Mouse (Mus musculus) embryonic fibroblast, embryonic 13.5 days (primary cell): ENCODE results near the gene Serpine1.

ENCODE experiments used
- CTCF ChIP-seq: IDR thresholded peaks from 2 replicates; pipeline ENCODE4 v1.5.1; 2011; ENCODE audit warnings: mild to moderate bottlenecking, control low read depth, low read length, moderate library complexity, borderline replicate concordance; ENCODE audit not compliant: insufficient read depth
- POLR2A ChIP-seq: IDR thresholded peaks from 2 replicates; pipeline ENCODE4 v1.6.1; 2011; ENCODE audit warnings: low read depth, mild to moderate bottlenecking, control low read depth, low read length, moderate library complexity

- TF ChIP-seq CTCF = no peak
- no peak for TF ChIP-seq POLR2A
Observed at GRCm38 (mm10) chr5:137029273-137029585, 42.8 kb downstream of the Serpine1 start.
